8 mouse cellular contexts compared by ENCODE assay signal in the genomic region with DNA sequence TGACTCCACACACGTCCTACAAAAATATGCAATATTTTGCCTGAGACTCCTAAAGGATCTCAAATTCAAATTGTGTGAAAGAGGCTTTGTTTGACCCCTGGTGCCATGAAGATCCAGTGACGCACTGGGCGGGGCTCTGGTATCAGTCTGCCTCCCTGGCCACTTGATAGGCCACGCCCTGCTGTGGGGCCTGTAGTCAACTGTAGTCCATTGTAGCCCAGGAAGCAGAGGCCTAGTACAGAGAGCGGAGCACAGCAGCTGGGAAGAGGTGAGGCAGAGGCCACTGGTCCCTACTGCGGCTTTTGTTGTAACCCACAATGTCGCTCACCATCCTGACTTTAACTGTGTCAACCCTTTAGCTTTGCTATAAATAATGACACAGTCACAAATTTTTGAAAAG.
A peak's percentile ranks its signal among the peaks of the same experiment; 100 is the strongest.
DNase-seq lines count a peak whose midpoint lies in the region; ATAC-seq and TF ChIP-seq lines count a peak whose summit lies in the region.

No protein-coding gene starts in this region.

- no peaks in the 10 kb centered on the region for H3K27me3 ChIP-seq in liver, embryonic 14.5 days (ENCODE audit: control insufficient read depth, insufficient read depth, low read length)
- no peaks in the 10 kb centered on the region for H3K27me3 ChIP-seq in stomach, postnatal 0 days (ENCODE audit: control insufficient read depth, insufficient read depth, low read length)

- H3K36me3 ChIP-seq in liver, embryonic 14.5 days (replicated peaks; ENCODE audit: control insufficient read depth, insufficient read depth, low read depth) = no peaks in the 10 kb centered on the region
- no peaks in the 10 kb centered on the region for H3K36me3 ChIP-seq in stomach, postnatal 0 days (ENCODE audit: control insufficient read depth, insufficient read depth, low read length)

- H3K9me3 ChIP-seq in liver, embryonic 14.5 days (ENCODE audit: control insufficient read depth, low read length) = no peaks in the 10 kb centered on the region
- H3K9me3 ChIP-seq in stomach, postnatal 0 days (ENCODE audit: control insufficient read depth, low read length) = no peaks in the 10 kb centered on the region

- WGBS in liver, embryonic 14.5 days (ENCODE audit: insufficient replicate concordance) = 24% methylated on average over 7 of the region's 7 CpGs
- WGBS in stomach, postnatal 0 days = 79% methylated on average over 7 of the region's 7 CpGs

- peak; percentile 99 for ATAC-seq in liver, embryonic 14.5 days (ENCODE audit: insufficient read depth)
- ATAC-seq in stomach, postnatal 0 days (ENCODE audit: low FRiP score, low TSS enrichment) = peak; percentile 78

- H3K4me2 ChIP-seq in liver, embryonic 14.5 days (ENCODE audit: low read depth) = peak overlapping the region; percentile 59
- no peak overlapping the region for H3K4me2 ChIP-seq in stomach, postnatal 0 days (replicated peaks; ENCODE audit: low read depth)

- peak overlapping the region; percentile 29 to 40; a peak in 3 of 4 replicates for H3K4me3 ChIP-seq in liver, embryonic 14.5 days (ENCODE audit: insufficient read depth in 1 of 2, low read depth in 2 of 2, low read length in 2 of 2)
- no peak overlapping the region for H3K4me3 ChIP-seq in stomach, postnatal 0 days (ENCODE audit: low read depth, low read length)

- DNase-seq in cerebellum, adult 9-10 months = peak; percentile 13
- DNase-seq in cerebellum, adult 8-10 months = no peak
- peak; percentile 17 for DNase-seq in right cerebral cortex, adult 18-20 months
- DNase-seq in right cerebral cortex, postnatal 36 days (ENCODE audit: low spot score in 2 of 2) = no peak
- DNase-seq in liver, embryonic 14.5 days (ENCODE audit: low read depth in 3 of 3, low spot score in 3 of 3) = peak; percentile 88 to 89 (median 88)
- peak; percentile 70 for DNase-seq in stomach, postnatal 0 days (ENCODE audit: low spot score)
- DNase-seq in urinary bladder, adult 2 months (ENCODE audit: low spot score) = no peak
- DNase-seq in kidney, adult 9 months = no peak

- peaks cover 33 to 52% of the 10 kb centered on the region in 2 experiments for H3K4me1 ChIP-seq in liver, embryonic 14.5 days (replicated peaks; ENCODE audit: control insufficient read depth in 2 of 2, insufficient read depth in 2 of 2, low read length in 1 of 2)
- H3K4me1 ChIP-seq in stomach, postnatal 0 days (replicated peaks; ENCODE audit: control insufficient read depth, insufficient read depth) = no peaks in the 10 kb centered on the region

- peak overlapping the region; percentile 63 for H3K9ac ChIP-seq in liver, embryonic 14.5 days (replicated peaks)
- no peak overlapping the region for H3K9ac ChIP-seq in stomach, postnatal 0 days (ENCODE audit: low read length)

- TF ChIP-seq CTCF in liver, embryonic 14.5 days (IDR thresholded peaks at IDR 0.05; ENCODE audit: low read depth) = no peak
- no peak for TF ChIP-seq CTCF in stomach, postnatal 0 days (IDR thresholded peaks at IDR 0.05; ENCODE audit: low read depth)

- H3K27ac ChIP-seq in liver, embryonic 14.5 days = peak overlapping the region; percentile 73
- H3K27ac ChIP-seq in stomach, postnatal 0 days (replicated peaks) = no peak overlapping the region

- 0 out of 2 replicates have a peak, but pooled peaks have one; percentile 23 for TF ChIP-seq EP300 in liver, embryonic 14.5 days (IDR thresholded peaks at IDR 0.05; ENCODE audit: low read depth)
- no peak for TF ChIP-seq EP300 in stomach, postnatal 0 days (optimal IDR thresholded peaks at IDR 0.05)

Comparison
In these comparisons a context has a peak if more than half of its experiments do, and no peak if none do; other contexts are left out.
1. DNase-seq: peak in cerebellum, adult 9-10 months (single experiment), right cerebral cortex, adult 18-20 months (single experiment), liver, embryonic 14.5 days (3 of 3) and stomach, postnatal 0 days (single experiment); none in cerebellum, adult 8-10 months (single experiment), right cerebral cortex, postnatal 36 days (0 of 2), urinary bladder, adult 2 months (single experiment) and kidney, adult 9 months (single experiment).